In genomic region chr7:34229153-34229552, GRCm38 (mm10) we compare ENCODE assay signal across 8 mouse cellular contexts. TPM values are rescaled to one million over a fixed set of nuclear protein-coding genes. Genes with fewer than 3 reads are reported as not detected.
DNase-seq lines count a peak whose midpoint lies in the region; ATAC-seq and TF ChIP-seq lines count a peak whose summit lies in the region.

No protein-coding gene starts in this region.

- TF ChIP-seq POLR2A in MEL (IDR thresholded peaks at IDR 0.05; ENCODE audit: control insufficient read depth in 1 of 2, insufficient read depth in 1 of 2, low read depth in 1 of 2, low read length in 2 of 2, poor library complexity in 1 of 2): no peak

- ATAC-seq in heart, embryonic 12.5 days (ENCODE audit: insufficient number of reproducible peaks, low FRiP score): no peak
- ATAC-seq in heart, postnatal 0 days (ENCODE audit: insufficient read depth, low read depth): no peak

- DNase-seq in heart, adult 18-20 months: no peak
- peak; percentile 46 for DNase-seq in MEL (ENCODE audit: low read depth, low spot score)
- no peak for DNase-seq in heart, postnatal 0 days (ENCODE audit: low spot score)
- no peak for DNase-seq in layer of hippocampus, adult 9-11 months
- no peak for DNase-seq in left cerebral cortex, adult 9 months (ENCODE audit: low spot score in 2 of 2)
- no peak for DNase-seq in left cerebral cortex, postnatal 14 days (ENCODE audit: low spot score in 2 of 2)

- H3K4me1 ChIP-seq in heart, embryonic 12.5 days (replicated peaks): peaks cover 61% of the 10 kb centered on the region
- H3K4me1 ChIP-seq in MEL (ENCODE audit: control insufficient read depth in 1 of 2, insufficient read depth in 2 of 2, low read length in 2 of 2): peaks cover 9 to 28% of the 10 kb centered on the region in 2 experiments
- H3K4me1 ChIP-seq in heart, postnatal 0 days (ENCODE audit: control insufficient read depth, insufficient read depth): peaks cover 43% of the 10 kb centered on the region
- H3K4me1 ChIP-seq in megakaryocyte, embryonic 14.5 days: peaks cover 86% of the 10 kb centered on the region

- no peak for TF ChIP-seq CTCF in MEL (IDR thresholded peaks at IDR 0.05 in 2 of 3, conservative IDR thresholded peaks at IDR 0.05 in 1 of 3; ENCODE audit: control insufficient read depth in 1 of 3, insufficient read depth in 1 of 3, low read depth in 2 of 3, low read length in 3 of 3, poor library complexity in 1 of 3, severe bottlenecking in 1 of 3)
- no peak for TF ChIP-seq CTCF in heart, postnatal 0 days (IDR thresholded peaks at IDR 0.05; ENCODE audit: low read depth)

- H3K4me2 ChIP-seq in heart, embryonic 12.5 days: peak overlapping the region; percentile 76
- peak overlapping the region; percentile 83 for H3K4me2 ChIP-seq in heart, postnatal 0 days (ENCODE audit: low read depth, low read length)

- H3K36me3 ChIP-seq in heart, embryonic 12.5 days: peaks cover 46% of the 10 kb centered on the region
- H3K36me3 ChIP-seq in MEL (ENCODE audit: control insufficient read depth in 1 of 2, insufficient read depth in 2 of 2, low read length in 2 of 2): peaks cover 27 to 28% of the 10 kb centered on the region in 2 experiments
- H3K36me3 ChIP-seq in heart, postnatal 0 days (replicated peaks; ENCODE audit: control insufficient read depth, insufficient read depth, low read length): peaks cover 38% of the 10 kb centered on the region
- peaks cover 49% of the 10 kb centered on the region for H3K36me3 ChIP-seq in megakaryocyte, embryonic 14.5 days (replicated peaks; ENCODE audit: low read length)

- H3K79me2 ChIP-seq in MEL (ENCODE audit: control insufficient read depth, insufficient read depth, low read length, poor library complexity): peaks cover 45% of the 10 kb centered on the region

- H3K4me3 ChIP-seq in heart, embryonic 12.5 days: peak overlapping the region; percentile 73
- H3K4me3 ChIP-seq in MEL (ENCODE audit: control insufficient read depth in 1 of 2, insufficient read depth in 1 of 2, low read depth in 2 of 2, low read length in 2 of 2): peak overlapping the region; percentile 77 to 98
- H3K4me3 ChIP-seq in heart, postnatal 0 days (ENCODE audit: low read depth, low read length): peak overlapping the region; percentile 86
- peak overlapping the region; percentile 95 for H3K4me3 ChIP-seq in megakaryocyte, embryonic 14.5 days (replicated peaks)

- H3K27me3 ChIP-seq in heart, embryonic 12.5 days (replicated peaks): no peaks in the 10 kb centered on the region
- no peaks in the 10 kb centered on the region for H3K27me3 ChIP-seq in MEL (ENCODE audit: control insufficient read depth in 1 of 2, insufficient read depth in 2 of 2, low read length in 2 of 2)
- H3K27me3 ChIP-seq in heart, postnatal 0 days (ENCODE audit: control insufficient read depth, insufficient read depth, low read length): no peaks in the 10 kb centered on the region
- no peaks in the 10 kb centered on the region for H3K27me3 ChIP-seq in megakaryocyte, embryonic 14.5 days (replicated peaks)

- no peaks in the 10 kb centered on the region for H3K9me3 ChIP-seq in heart, embryonic 12.5 days (replicated peaks)
- no peaks in the 10 kb centered on the region for H3K9me3 ChIP-seq in MEL (replicated peaks; ENCODE audit: insufficient read depth, low read length)
- no peaks in the 10 kb centered on the region for H3K9me3 ChIP-seq in heart, postnatal 0 days (replicated peaks; ENCODE audit: control insufficient read depth, low read length)
- H3K9me3 ChIP-seq in megakaryocyte, embryonic 14.5 days: no peaks in the 10 kb centered on the region

- TF ChIP-seq EP300 in MEL (IDR thresholded peaks at IDR 0.05; ENCODE audit: low read depth in 1 of 2, low read length in 2 of 2): no peak
- TF ChIP-seq EP300 in heart, postnatal 0 days (IDR thresholded peaks at IDR 0.05; ENCODE audit: low read depth): no peak

- peak overlapping the region; percentile 89 for H3K27ac ChIP-seq in heart, embryonic 12.5 days (ENCODE audit: poor library complexity, severe bottlenecking)
- no peak overlapping the region for H3K27ac ChIP-seq in MEL (ENCODE audit: control insufficient read depth, low read depth, low read length)
- peak overlapping the region; percentile 97 for H3K27ac ChIP-seq in heart, postnatal 0 days (ENCODE audit: low read depth)

- no peak for TF ChIP-seq RAD21 in MEL (IDR thresholded peaks at IDR 0.05; ENCODE audit: low read depth, low read length)

- intact Hi-C loops in left cerebral cortex, postnatal 14 days (cut with DNase I): no loop called here

- WGBS in heart, embryonic 12.5 days: 10% methylated on average over 5 of the region's 5 CpGs
- WGBS in heart, postnatal 0 days: 0% methylated on average over 5 of the region's 5 CpGs

- peak overlapping the region; percentile 84 for H3K9ac ChIP-seq in heart, embryonic 12.5 days
- peak overlapping the region; percentile 67 for H3K9ac ChIP-seq in MEL (ENCODE audit: control insufficient read depth, low read depth, low read length, poor library complexity, severe bottlenecking)
- peak overlapping the region; percentile 86 for H3K9ac ChIP-seq in heart, postnatal 0 days (replicated peaks; ENCODE audit: low read depth, low read length)

TF ChIP-seq in MEL, 35 proteins besides CTCF, POLR2A, EP300 and RAD21:
- TF ChIP-seq CHD2 (IDR thresholded peaks at IDR 0.05; ENCODE audit: low read length) (no peak), SIN3A (IDR thresholded peaks at IDR 0.05; ENCODE audit: low read length) (peak; percentile 7; the same call in 1 of the 2 replicates)

RNA-seq across cellular contexts. Expression of gene Gpi1, which starts 1.0 kb away (rescaled TPM):
- 777 and 794 TPM in 2 replicates for polyA plus RNA-seq in heart, embryonic 12.5 days (2016; fragmentation: Nextera tagmentation; extraction: Ambion mirVana)
- 100 to 1,000 TPM; 571 to 604 TPM for total RNA-seq in heart, adult 18-20 months (2021)
- 270 and 388 TPM in 2 replicates for total RNA-seq in MEL (2012; rRNA removed)
- polyA plus RNA-seq in MEL (2012; ENCODE audit: insufficient read depth in 1 of 2, insufficient read length in 2 of 2, low read depth in 1 of 2, low replicate concordance in 2 of 2, missing spikeins in 1 of 2): 1,000 to 10,000 TPM in 1 of 2 experiments, 100 to 1,000 TPM in 1; 727 to 1,355 TPM
- 645 and 692 TPM in 2 replicates for total RNA-seq in heart, postnatal 0 days (2014; rRNA removed; ENCODE audit: low replicate concordance)
- 587 and 618 TPM in 2 replicates for polyA plus RNA-seq in heart, postnatal 0 days (2015; fragmentation: Nextera tagmentation; extraction: Ambion mirVana)
- polyA plus RNA-seq in megakaryocyte, embryonic 14.5 days (2012; ENCODE audit: insufficient read depth, low replicate concordance): 1,962 and 3,728 TPM in 2 replicates
- 100 to 1,000 TPM; 676 to 689 TPM for total RNA-seq in left cerebral cortex, postnatal 14 days (2021)

RNA-seq across cellular contexts. Expression of gene Gm6096, which starts 21.7 kb away (rescaled TPM):
- polyA plus RNA-seq in heart, embryonic 12.5 days (2016; fragmentation: Nextera tagmentation; extraction: Ambion mirVana): 0.86 TPM in 1 of 2 replicates, not detected in the other
- total RNA-seq in heart, adult 18-20 months (2021): not detected
- not detected in 2 replicates for total RNA-seq in MEL (2012; rRNA removed)
- polyA plus RNA-seq in MEL (2012; ENCODE audit: insufficient read depth in 1 of 2, insufficient read length in 2 of 2, low read depth in 1 of 2, low replicate concordance in 2 of 2, missing spikeins in 1 of 2): not detected
- total RNA-seq in heart, postnatal 0 days (2014; rRNA removed; ENCODE audit: low replicate concordance): not detected in 2 replicates
- 0.32 TPM in 1 of 2 replicates, not detected in the other for polyA plus RNA-seq in heart, postnatal 0 days (2015; fragmentation: Nextera tagmentation; extraction: Ambion mirVana)
- polyA plus RNA-seq in megakaryocyte, embryonic 14.5 days (2012; ENCODE audit: insufficient read depth, low replicate concordance): not detected in 2 replicates
- total RNA-seq in left cerebral cortex, postnatal 14 days (2021): not detected

RNA-seq across cellular contexts. Expression of gene Pdcd2l, which starts 32.7 kb away (rescaled TPM):
- polyA plus RNA-seq in heart, embryonic 12.5 days (2016; fragmentation: Nextera tagmentation; extraction: Ambion mirVana): 45.6 and 50.0 TPM in 2 replicates
- total RNA-seq in heart, adult 18-20 months (2021): 10 to 100 TPM; 18.7 to 23.5 TPM
- 25.7 and 29.5 TPM in 2 replicates for total RNA-seq in MEL (2012; rRNA removed)
- polyA plus RNA-seq in MEL (2012; ENCODE audit: insufficient read depth in 1 of 2, insufficient read length in 2 of 2, low read depth in 1 of 2, low replicate concordance in 2 of 2, missing spikeins in 1 of 2): 10 to 100 TPM in 1 of 2 experiments, not detected in 1; 26.6 TPM
- 32.5 and 41.9 TPM in 2 replicates for total RNA-seq in heart, postnatal 0 days (2014; rRNA removed; ENCODE audit: low replicate concordance)
- polyA plus RNA-seq in heart, postnatal 0 days (2015; fragmentation: Nextera tagmentation; extraction: Ambion mirVana): 41.7 and 44.0 TPM in 2 replicates
- polyA plus RNA-seq in megakaryocyte, embryonic 14.5 days (2012; ENCODE audit: insufficient read depth, low replicate concordance): 4.0 and 6.7 TPM in 2 replicates
- 10 to 100 TPM; 22.8 to 25.4 TPM for total RNA-seq in left cerebral cortex, postnatal 14 days (2021)

RNA-seq across cellular contexts. Expression of gene Uba2, which starts 59.8 kb away (rescaled TPM):
- polyA plus RNA-seq in heart, embryonic 12.5 days (2016; fragmentation: Nextera tagmentation; extraction: Ambion mirVana): 123 and 127 TPM in 2 replicates
- total RNA-seq in heart, adult 18-20 months (2021): 10 to 100 TPM; 27.2 to 33.3 TPM
- total RNA-seq in MEL (2012; rRNA removed): 207 and 210 TPM in 2 replicates
- polyA plus RNA-seq in MEL (2012; ENCODE audit: insufficient read depth in 1 of 2, insufficient read length in 2 of 2, low read depth in 1 of 2, low replicate concordance in 2 of 2, missing spikeins in 1 of 2): 100 to 1,000 TPM in 1 of 2 experiments, not detected in 1; 201 TPM
- total RNA-seq in heart, postnatal 0 days (2014; rRNA removed; ENCODE audit: low replicate concordance): 54.8 and 57.3 TPM in 2 replicates
- polyA plus RNA-seq in heart, postnatal 0 days (2015; fragmentation: Nextera tagmentation; extraction: Ambion mirVana): 55.7 and 59.3 TPM in 2 replicates
- 1.3 and 8.8 TPM in 2 replicates for polyA plus RNA-seq in megakaryocyte, embryonic 14.5 days (2012; ENCODE audit: insufficient read depth, low replicate concordance)
- total RNA-seq in left cerebral cortex, postnatal 14 days (2021): 10 to 100 TPM; 81.0 to 81.1 TPM
